Mouse (Mus musculus) spleen, adult 2 months (tissue): ENCODE measurements at regions not wholly inside any gene's neighbourhood (a gene's known extent, or its start where the extent isn't known, plus 50 kb on each side); places are given as distances from the start of the nearest gene placed in this dataset.

Experiments
- CTCF ChIP-seq: fragments of 200-500 bp; IDR thresholded peaks from 2 replicates; pipeline ENCODE4 v1.5.1; 2011; ENCODE audit warnings: mild to moderate bottlenecking, inconsistent platforms; ENCODE audit not compliant: insufficient read depth, insufficient read length, insufficient replicate concordance; ENCODE audit errors: extremely low read depth
- POLR2A ChIP-seq: fragments of 200-500 bp; IDR thresholded peaks from 2 replicates; pipeline ENCODE4 v1.6.1; 2011; ENCODE audit warnings: low read depth, low read length, inconsistent platforms

DNA sequence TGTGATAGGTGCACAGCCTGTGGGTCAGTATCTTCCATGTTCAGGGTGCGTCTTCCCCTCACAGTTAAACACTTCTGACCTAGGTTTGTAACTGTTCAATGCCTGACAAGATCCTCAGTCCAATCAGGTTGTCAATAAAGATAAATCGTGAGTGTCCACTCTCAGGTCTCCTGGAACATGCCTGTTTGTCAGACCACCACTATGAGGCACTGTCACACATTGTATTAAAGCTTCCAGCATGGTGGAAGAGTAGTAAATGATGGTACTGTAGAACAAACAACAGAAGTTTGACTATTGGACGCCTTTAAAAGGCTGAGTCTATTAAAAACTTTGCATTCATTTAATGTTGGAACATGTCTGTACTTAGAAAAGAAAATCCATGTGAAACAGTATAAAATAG is 249.6 kb upstream of the Nlrp1b start:
- no peak for TF ChIP-seq CTCF
- TF ChIP-seq POLR2A: no peak
